Mouse (Mus musculus): ENCODE results near the gene Dynlt1b.
"Not testable (repeated sequence)": the region's sequence is repeated elsewhere in the genome, so short reads cannot be mapped to it uniquely, and the experiment has no call there.

The Dynlt1b gene

DNA sequence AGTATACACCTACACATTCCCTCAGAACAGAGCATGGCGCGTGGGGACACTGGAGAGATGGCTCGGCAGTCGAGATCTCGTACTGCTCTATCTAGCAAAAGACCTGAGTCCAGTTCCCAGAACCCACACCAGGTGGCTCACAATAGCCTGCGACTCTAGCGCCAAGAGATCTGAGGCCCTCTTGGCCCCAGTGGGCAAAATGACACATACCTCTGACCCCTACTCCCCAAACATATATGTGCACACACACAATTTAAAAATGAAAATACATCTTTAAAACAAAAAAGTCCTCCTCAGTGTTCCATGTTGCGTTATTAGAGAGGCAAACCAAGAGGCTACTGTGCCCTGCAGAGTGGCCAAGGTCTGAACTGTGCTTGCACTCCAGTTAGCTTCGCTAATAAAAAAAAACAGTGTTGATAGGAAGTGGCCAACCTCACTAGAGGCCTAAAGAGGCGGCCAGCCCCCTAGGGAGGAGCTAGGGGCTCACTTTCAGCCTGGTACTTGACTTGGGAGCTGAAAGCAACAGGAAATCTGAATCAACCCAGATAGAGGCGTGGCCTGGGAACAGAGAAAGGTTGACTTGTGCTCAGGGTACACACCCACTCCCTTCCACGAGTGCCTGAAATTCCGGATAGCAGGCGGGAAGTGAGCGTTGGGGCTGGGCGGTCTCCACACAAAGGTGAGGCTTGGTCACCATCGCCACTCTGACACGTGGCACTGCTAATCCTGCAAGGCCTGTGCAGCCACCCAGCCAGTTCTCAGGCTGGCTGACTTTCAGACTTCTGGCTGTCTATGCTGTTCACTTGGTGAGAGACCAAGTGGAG, 37.9 kb downstream of the Dynlt1b start:
- not testable (repeated sequence) for DNase-seq

DNA sequence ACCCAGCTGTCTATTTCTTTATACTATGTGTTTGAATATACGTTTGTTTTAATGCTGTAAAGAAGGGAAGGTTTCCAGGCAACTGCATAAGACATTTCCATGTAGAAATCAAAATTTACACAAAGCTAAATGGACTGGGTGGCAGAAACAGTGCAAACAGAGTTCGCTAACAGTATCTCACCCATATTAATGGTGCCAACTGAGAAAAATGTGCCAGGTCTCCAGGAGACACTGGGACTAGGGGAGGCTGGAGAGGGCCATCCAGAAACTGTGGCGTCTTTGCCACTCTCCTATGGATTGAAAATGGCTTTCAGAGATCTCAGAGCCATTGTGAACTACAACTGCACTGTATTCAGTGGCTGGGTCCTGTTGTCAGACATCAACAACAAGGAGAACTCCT, 40.1 kb downstream of the Dynlt1b start:
- DNase-seq = not testable (repeated sequence)

- not testable (repeated sequence) for DNase-seq
Observed at GRCm38 (mm10) chr17:6470671-6471070, 40.8 kb downstream of the Dynlt1b start.

DNA sequence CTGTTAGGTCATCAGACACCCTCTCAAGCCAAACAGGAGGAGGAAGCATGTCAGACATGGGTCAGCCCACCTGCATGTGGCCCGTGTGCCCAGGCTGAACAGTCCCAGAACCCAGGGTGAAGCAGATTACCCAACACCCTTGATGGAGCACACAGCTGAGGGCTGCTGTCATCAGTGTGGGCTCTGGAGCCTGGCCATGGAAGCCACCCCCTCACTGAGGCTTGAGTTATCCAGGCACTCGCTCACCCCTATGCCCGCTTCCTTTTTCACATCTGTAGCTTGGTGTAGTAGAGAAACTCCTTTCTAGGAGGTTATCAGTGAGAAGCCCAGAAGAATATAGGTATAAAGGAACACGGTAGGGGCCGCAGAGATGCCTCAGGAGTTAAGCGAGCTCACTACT, 45.4 kb downstream of the Dynlt1b start:
- DNase-seq = not testable (repeated sequence)

DNA sequence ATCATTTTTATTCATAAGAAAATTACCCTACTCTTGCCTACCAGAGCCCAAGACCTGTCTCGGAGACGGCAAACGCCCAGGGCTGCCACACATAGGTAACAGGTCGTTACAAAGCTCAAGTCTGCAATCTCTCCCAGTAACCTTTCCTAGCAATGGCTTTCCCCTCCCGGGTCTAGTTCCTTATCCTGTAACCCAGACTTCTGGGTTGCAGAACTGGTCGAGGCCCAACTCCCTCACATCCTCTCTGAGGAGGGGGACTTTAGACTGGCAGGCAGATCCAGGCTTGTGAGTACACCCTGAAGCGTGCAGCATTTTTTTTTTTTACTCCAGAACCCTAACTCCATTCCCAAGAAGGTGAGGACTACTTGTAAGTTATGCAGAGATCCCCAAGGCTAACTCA, 46.0 kb downstream of the Dynlt1b start:
- DNase-seq = not testable (repeated sequence)

DNA sequence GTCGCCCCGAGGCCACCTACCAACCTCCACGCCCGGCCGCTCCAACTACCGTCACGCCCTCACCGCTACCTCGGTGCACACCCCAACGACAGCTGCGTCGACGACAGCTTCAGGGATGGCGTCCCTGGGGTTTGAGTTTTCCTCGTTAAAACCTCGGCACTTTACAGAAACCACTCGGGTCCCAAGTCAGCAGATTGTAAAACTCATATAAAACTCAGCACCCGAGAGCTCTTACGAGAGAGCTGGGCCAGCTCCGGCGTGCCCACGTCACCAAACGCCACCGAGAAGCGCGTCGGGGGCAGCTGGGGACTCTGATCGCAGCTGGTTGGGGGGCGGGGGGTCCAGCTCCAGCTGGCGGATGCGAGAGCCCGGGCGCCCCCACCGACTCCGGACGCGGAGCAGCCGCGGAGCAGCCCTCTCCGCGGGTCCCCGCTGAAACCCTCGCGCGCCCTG, 46.6 kb downstream of the Dynlt1b start:
- DNase-seq = not testable (repeated sequence)

DNA sequence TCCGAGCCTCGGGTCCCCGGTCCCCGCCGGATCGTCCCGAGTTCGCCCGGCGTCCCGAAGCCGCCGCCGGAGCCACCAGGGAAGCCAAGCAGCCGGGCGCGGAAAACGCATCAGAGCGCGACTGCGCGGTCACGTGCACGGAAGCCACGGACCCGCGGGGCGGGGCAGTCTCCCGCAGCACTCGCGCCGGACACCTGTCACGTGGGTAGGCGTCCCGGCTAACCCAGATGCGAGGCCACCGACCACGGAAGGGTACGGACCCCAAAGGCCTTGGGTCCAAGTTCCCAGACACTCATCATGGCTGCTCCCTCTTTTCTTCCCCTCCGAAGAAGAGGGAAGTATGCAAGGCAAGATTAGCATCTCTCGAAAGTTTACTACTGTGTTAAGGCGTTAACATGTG, 47.1 kb downstream of the Dynlt1b start:
- not testable (repeated sequence) for DNase-seq

DNA sequence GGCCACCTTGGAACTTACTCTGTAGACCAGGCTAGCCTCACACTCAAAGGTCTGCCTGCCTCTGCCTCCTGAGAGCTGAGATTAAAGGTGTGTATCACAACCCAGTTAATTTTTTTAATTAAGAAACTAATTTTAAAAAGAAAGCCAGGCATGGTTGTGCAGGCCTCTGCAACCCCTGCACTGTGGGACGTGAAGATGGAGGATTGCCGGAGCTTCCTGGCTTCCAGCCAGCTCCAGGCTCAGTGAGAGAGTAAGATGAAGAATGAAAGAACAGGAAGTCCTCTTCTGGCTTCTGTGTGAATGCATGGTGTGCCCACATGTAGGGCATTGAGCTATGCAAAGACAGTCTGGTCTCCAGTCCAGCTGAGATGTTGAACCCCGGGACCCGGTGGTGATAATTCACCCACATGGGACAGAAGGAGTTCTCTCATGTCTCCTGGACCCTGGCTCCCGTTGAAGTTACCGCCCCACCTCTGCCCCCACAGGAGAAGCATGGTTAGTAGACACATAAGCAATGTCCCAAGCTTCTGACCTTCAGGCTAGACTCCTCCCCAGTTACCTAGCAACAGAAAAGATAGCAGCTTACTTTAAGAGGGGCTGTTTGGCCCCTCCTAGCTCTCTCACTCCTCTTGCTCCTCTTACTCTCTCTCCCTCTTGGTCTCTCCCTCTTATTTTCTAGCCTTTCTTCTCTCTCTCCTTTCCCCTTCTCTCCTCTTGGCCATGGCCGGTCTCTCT, 51.1 kb downstream of the Dynlt1b start:
- DNase-seq = not testable (repeated sequence)

DNA sequence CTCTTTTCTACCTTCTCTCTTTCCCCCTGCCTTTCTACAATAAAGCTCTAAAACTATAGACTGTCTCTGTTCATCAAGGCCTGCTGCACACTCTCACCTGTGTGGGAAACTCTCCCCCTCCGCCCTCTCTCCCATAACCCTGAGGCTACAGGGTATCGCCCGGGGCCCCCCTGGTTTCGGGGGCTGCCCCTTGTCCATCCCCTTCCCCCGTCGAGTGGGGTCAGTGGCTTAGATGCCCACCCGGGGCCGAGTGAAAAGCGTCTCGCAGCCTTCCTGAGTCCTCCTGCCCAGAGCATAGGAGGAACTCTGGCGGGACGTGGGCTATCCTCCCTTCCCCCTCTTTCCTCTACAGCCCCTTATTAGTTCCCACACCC, 51.7 kb downstream of the Dynlt1b start:
- DNase-seq = not testable (repeated sequence)

DNA sequence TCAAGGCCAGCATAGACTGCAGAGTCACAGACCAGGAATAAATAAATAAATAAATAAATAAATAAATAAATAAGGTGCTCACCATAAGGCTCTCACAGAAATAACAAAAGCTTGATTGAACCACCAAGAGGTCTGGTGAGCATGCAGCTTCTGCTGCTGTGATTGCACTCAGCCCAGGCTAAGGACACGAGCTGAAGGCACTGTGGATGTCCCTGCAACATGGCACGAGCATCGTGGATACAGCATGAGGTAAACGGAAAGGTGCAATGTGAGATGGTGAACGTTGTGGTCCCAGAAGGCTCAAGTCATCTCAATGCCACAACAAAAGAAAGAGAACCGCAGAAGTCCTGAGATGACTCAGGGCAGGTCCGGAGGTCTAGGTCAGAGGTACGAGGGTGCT, 52.3 kb downstream of the Dynlt1b start:
- DNase-seq = not testable (repeated sequence)

Measured in right cerebral cortex, postnatal 14 days (tissue).